Mouse (Mus musculus) heart, adult 2 months (tissue): ENCODE measurements around the gene Ncaph. TPM values are rescaled to one million over a fixed set of nuclear protein-coding genes. Genes with fewer than 3 reads are reported as not detected.
A peak's percentile ranks its signal among the peaks of the same experiment; 100 is the strongest.
"Not testable (repeated sequence)": the region's sequence is repeated elsewhere in the genome, so short reads cannot be mapped to it uniquely, and the experiment has no call there.

Experiments
- DNase-seq, 2 experiments: peaks; one replicate each; pipeline ENCODE4 v3.0.0; 2021
- H3K27ac ChIP-seq: fragments of 200-600 bp; 2 replicates; pipeline ENCODE4 v1.8.1; 2022
- H3K27me3 ChIP-seq: fragments of 200-500 bp; 2 replicates; pipeline ENCODE4 v1.6.1; 2012; ENCODE audit warnings: mild to moderate bottlenecking, low read length, inconsistent platforms, mixed read lengths; ENCODE audit not compliant: control insufficient read depth, insufficient read depth
- H3K36me3 ChIP-seq: fragments of 200-500 bp; 2 replicates; pipeline ENCODE4 v1.6.1; 2012; ENCODE audit warnings: low read length, inconsistent platforms; ENCODE audit not compliant: control insufficient read depth, insufficient read depth
- H3K4me1 ChIP-seq: fragments of 200-500 bp; 2 replicates; pipeline ENCODE4 v1.6.1; 2011; ENCODE audit warnings: low read length; ENCODE audit not compliant: control insufficient read depth, insufficient read depth
- H3K4me3 ChIP-seq: fragments of 200-600 bp; 2 replicates; pipeline ENCODE4 v1.8.1; 2022
- H3K79me2 ChIP-seq: fragments of 200-500 bp; replicated peaks from 2 replicates; pipeline ENCODE4 v1.6.1; 2012; ENCODE audit warnings: mild to moderate bottlenecking, inconsistent platforms, low read length, moderate library complexity, mixed read lengths; ENCODE audit not compliant: control insufficient read depth, insufficient read depth
- H3K9ac ChIP-seq: fragments of 200-500 bp; 2 replicates; pipeline ENCODE4 v1.6.1; 2012; ENCODE audit warnings: low read depth, mild to moderate bottlenecking, control low read depth, inconsistent platforms, low read length, mixed read lengths
- CTCF ChIP-seq: fragments of 200-600 bp; IDR thresholded peaks from 2 replicates; pipeline ENCODE4 v1.8.1; 2022; ENCODE audit warnings: antibody characterized with exemption, mild to moderate bottlenecking, moderate library complexity
- EP300 ChIP-seq: fragments of 200-500 bp; IDR thresholded peaks from 2 replicates; pipeline ENCODE4 v1.6.1; 2011; ENCODE audit warnings: low read depth, low read length, control low read depth; ENCODE audit not compliant: insufficient read depth
- POLR2A ChIP-seq: fragments of 200-500 bp; IDR thresholded peaks from 2 replicates; pipeline ENCODE4 v1.6.1; 2011; ENCODE audit warnings: mild to moderate bottlenecking, low read depth, low read length, control low read depth; ENCODE audit not compliant: insufficient read depth
- WGBS: fragments of 180-500 bp; shearing (Covaris S2); methylation state at CpG from one replicate; pipeline ENCODE4 v1.1.7; 2018; 5-methylcytosine and 5-hydroxymethylcytosine counted together
- intact Hi-C: fragments of 180-260 bp; cut with DNase I; formaldehyde crosslinking; loops from one replicate; pipeline ENCODE4 v1.15.1; 2025
- polyA plus RNA-seq: library from polyadenylated mRNA; depleted of rRNA; stranded (reverse); fragments of >200 nt; gene quantifications from 2 replicates; pipeline ENCODE4 v1.2.3, GENCODE M21; 2012
- total RNA-seq, 2 experiments: library from RNA; stranded (reverse); gene quantifications; 2 replicates each; pipeline ENCODE4 v1.2.3; 2021

Ncaph gene
- total and polyA plus RNA-seq, 3 experiments, result 0.41 to 1.4 (median 0.64) TPM

DNA sequence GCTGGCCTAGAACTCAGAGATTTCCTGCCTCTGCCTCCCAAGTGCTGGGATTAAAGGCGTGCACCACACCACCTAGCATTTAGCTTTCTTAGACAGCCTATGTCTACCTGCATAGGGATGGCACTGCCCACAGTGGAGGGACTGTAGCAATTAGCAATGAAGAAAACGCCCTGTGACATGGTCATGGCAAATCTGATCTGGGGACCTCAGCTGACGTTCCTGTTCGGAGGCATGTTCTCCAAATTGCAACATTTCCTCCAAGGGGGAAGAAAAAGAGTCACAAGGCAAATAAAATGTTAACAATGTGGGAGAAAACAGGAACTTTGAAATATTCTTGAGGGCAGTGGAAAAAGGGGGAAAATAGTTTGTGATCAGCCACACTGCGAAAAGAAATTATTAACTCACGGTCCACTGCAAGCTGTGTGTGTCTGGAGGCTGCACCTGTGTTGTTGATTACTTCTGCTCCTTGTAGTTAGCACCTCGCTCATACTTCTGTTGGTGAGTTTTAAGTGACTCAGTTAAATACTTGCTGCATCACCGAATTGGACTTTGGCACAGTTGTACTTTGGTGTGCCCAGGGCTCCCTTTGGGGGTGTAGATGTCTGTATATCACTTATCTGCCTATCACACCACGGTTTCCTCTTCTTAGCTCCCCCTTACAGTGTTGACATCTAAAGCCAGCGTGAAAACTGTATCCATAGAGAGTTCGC lies 53.7 kb downstream of the Ncaph start:
- intact Hi-C loops, result no loop called here
- peak in 1 of 2 experiments; percentile 25 for DNase-seq
- Histone ChIP-seq H3K36me3 (no peaks in the 10 kb centered on the region), H3K4me1 (no peaks in the 10 kb centered on the region), H3K79me2 (no peaks in the 10 kb centered on the region), H3K27ac (peak overlapping the region; percentile 4; the same call in 1 of the 2 replicates), H3K4me3 (no peak overlapping the region), H3K9ac (no peak overlapping the region), H3K27me3 (no peaks in the 10 kb centered on the region)
- TF ChIP-seq EP300 (no peak), CTCF (no peak), POLR2A (no peak)
- 88% methylated on average over 11 of the region's 11 CpGs for WGBS

DNA sequence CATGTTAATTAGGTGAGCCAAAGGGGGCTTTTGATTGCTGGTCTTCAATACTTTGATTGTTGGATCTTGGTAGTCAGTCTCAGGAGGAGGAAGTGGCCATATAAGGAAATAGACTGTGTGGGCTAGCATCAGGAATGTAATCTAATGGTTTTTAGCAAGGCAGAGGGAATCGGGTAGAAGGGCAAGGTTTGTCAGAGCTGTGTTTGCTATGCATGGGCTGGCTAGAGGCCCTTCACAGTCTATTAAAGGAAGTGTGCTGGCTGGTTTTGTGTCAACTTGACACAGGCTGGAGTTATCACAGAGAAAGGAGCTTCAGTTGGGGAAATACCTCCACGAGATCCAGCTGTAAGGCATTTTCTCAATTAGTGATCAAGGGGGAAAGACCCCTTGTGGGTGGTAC lies 54.7 kb downstream of the Ncaph start:
- H3K9ac ChIP-seq, H3K36me3 ChIP-seq, H3K4me1 ChIP-seq, H3K27me3 ChIP-seq, DNase-seq, H3K4me3 ChIP-seq, intact Hi-C loops, H3K27ac ChIP-seq, H3K79me2 ChIP-seq: not testable (repeated sequence)
- 44% methylated on average over 2 of the region's 2 CpGs for WGBS

DNA sequence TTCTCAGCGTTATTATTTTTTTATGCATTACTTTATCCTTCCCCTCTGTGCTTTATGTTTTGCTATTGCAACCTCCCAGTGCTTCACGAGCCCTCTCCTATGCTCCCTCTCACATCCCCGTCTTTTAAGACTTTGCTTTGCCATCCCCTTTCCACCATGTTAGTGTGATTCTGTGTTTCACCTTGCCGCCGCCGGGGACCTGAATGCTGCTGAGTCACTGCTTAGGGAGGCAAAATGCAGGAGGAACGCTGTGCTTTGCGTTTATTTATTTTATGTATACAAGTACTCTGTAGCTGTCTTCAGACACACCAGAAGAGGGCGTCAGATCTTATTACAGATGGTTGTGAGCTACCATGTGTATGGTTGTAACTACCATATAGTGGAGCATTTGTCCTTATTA lies 56.1 kb downstream of the Ncaph start:
- WGBS, result 81% methylated on average over 9 of the region's 9 CpGs
- intact Hi-C loops, result no loop called here
- H3K79me2 ChIP-seq, result 0 out of 2 replicates have a peak, but pooled peaks cover 2% of the 10 kb centered on the region
- H3K27me3 ChIP-seq, result no peaks in the 10 kb centered on the region
- no peak overlapping the region for H3K4me3 ChIP-seq
- no peaks in the 10 kb centered on the region for H3K4me1 ChIP-seq
- H3K27ac ChIP-seq, result no peak overlapping the region
- no peaks in the 10 kb centered on the region for H3K36me3 ChIP-seq
- TF ChIP-seq EP300 (no peak), CTCF (no peak), POLR2A (no peak)
- DNase-seq, result no peak
- H3K9ac ChIP-seq, result no peak overlapping the region

DNA sequence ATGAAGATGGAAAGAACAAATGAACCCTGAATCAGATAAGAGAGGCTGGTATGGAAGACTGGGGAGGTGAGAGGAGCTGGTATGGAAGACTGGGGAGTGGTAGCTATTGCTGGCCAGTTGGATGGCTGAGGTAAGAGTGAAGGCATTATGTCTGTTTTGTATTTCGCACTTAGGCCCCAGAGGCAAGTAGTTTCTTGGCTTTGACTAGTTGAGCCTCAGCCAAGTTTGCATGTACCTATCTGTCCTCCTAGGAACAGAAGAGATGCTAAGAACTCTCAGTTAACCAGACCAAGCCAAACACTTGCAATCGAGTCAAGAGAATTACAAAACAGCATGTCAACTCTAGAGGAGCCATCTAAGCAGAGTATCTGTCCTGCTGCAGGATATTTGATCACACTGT lies 59.6 kb downstream of the Ncaph start:
- no peak overlapping the region for H3K9ac ChIP-seq
- 90% methylated on average over 2 of the region's 2 CpGs for WGBS
- peaks cover 7% of the 10 kb centered on the region for H3K4me1 ChIP-seq
- no peak overlapping the region for H3K4me3 ChIP-seq
- no peak for DNase-seq
- 0 out of 2 replicates have a peak, but pooled peaks cover 2% of the 10 kb centered on the region for H3K79me2 ChIP-seq
- no peak for TF ChIP-seq EP300
- no peak for TF ChIP-seq POLR2A
- TF ChIP-seq CTCF, result no peak
- no peaks in the 10 kb centered on the region for H3K36me3 ChIP-seq
- H3K27ac ChIP-seq, result no peak overlapping the region
- intact Hi-C loops, result loop anchor here (5.0 kb wide), 1 partner anchor 58 kb away; the partner anchor contains the start of gene Ncaph
- H3K27me3 ChIP-seq, result no peaks in the 10 kb centered on the region

DNA sequence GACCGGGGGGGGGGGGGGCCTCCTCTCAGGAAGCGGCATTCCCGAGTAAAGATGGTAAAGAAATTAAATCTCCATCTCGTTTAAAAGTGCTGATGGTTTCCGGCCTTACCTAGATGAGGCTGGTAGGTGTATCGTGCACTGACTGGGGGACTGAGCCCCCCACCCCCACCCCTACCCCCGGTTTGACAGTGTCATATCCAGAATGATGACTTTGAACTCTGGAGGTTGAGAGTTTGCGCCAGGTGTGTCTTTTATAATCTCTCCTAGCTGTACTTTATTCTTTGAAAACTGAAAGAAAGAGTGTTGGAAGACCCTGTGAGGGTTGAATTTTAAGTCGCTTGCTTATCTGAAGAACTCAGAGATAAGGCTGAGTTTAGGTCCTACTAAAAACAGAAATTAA lies 62.9 kb downstream of the Ncaph start:
- H3K4me1 ChIP-seq, result peaks cover 7% of the 10 kb centered on the region
- intact Hi-C loops, result loop anchor here (2.0 to 5.0 kb wide), 2 partner anchors 61 to 138 kb away; partner anchors contain the start of genes 1810024B03Rik, Ncaph and Snrnp200
- 5% methylated on average over 9 of the region's 9 CpGs for WGBS

DNA sequence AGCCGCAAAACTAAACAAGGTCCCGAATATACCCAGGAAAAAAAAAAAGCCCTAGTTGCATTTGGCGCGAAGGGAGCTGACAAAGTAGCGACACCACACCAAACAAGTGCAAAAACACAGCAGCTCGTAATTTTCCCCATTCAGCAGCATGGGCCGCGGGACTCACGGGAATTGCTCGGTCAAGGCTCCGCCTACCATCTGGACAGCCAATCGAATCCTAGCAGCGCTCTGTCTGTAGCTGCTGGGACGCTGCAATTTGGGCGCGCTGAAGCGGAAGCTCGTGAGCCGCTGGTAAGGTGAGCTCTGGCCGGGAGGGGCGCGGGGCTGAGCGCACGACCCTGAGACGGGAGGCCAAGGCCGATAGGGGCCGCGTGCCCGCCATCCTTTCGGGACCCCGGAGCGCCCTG lies 63.3 kb downstream of the Ncaph start, which contains the start of gene Blvra:
TSS of gene Blvra (plus strand) at position 231 of the 407 bp plus-strand sequence.
- WGBS, result under 1% methylated on average over 32 of the region's 32 CpGs
- intact Hi-C loops, result loop anchor here (2.0 to 5.0 kb wide), 2 partner anchors 62 to 138 kb away; partner anchors contain the start of genes 1810024B03Rik, Ncaph and Snrnp200
- peak; percentile 62 for TF ChIP-seq POLR2A
- peak; percentile 20; the same call in 1 of the 2 replicates for TF ChIP-seq CTCF
- no peak for TF ChIP-seq EP300

More for the DNA sequence above, 62.9 kb downstream of the Ncaph start:
- 0 out of 2 replicates have a peak, but pooled peaks cover 2% of the 10 kb centered on the region for H3K79me2 ChIP-seq
- peak overlapping the region; percentile 80 for H3K27ac ChIP-seq
- DNase-seq, result no peak
- peak overlapping the region; percentile 72 for H3K4me3 ChIP-seq
- peak overlapping the region; percentile 85 for H3K9ac ChIP-seq
- TF ChIP-seq CTCF (no peak), EP300 (no peak), POLR2A (no peak)
- no peaks in the 10 kb centered on the region for H3K27me3 ChIP-seq
- H3K36me3 ChIP-seq, result no peaks in the 10 kb centered on the region

More for the DNA sequence above, 63.3 kb downstream of the Ncaph start, which contains the start of gene Blvra:
- Histone ChIP-seq H3K4me1 (peaks cover 7% of the 10 kb centered on the region), H3K4me3 (peak within 1 kb of the TSS; percentile 72), H3K79me2 (0 out of 2 replicates have a peak, but pooled peaks cover 2% of the 10 kb centered on the region), H3K9ac (peak within 1 kb of the TSS; percentile 85), H3K27me3 (no peaks in the 10 kb centered on the region), H3K36me3 (no peaks in the 10 kb centered on the region), H3K27ac (peak within 1 kb of the TSS; percentile 80)
- DNase-seq, result peak; percentile 90 to 92
